Mouse (Mus musculus): Measurements from ENCODE around the gene Ifi47.
"Not testable (repeated sequence)": the region's sequence is repeated elsewhere in the genome, so short reads cannot be mapped to it uniquely, and the experiment has no call there.

The Ifi47 gene

GRCm38 (mm10) chr11:49076001-49076757 lies at the start of gene Ifi47:
Ifi47 (plus strand) TSS chr11:49076587.
- DNase-seq: not testable (repeated sequence)

- not testable (repeated sequence) for DNase-seq
These were observed 26.3 kb upstream of the Ifi47 start for GRCm38 (mm10) chr11:49050064-49050463.

GRCm38 (mm10) chr11:49051093-49051891 lies 25.1 kb upstream of the Ifi47 start, which contains the start of gene 9930111J21Rik2:
9930111J21Rik2 (minus strand) TSS chr11:49051242.
- DNase-seq: not testable (repeated sequence)

GRCm38 (mm10) chr11:49051894-49052293 lies 24.5 kb upstream of the Ifi47 start:
- not testable (repeated sequence) for DNase-seq

GRCm38 (mm10) chr11:49060061-49060460 lies 16.3 kb upstream of the Ifi47 start:
- DNase-seq: not testable (repeated sequence)

- DNase-seq: not testable (repeated sequence)
These were observed 14.5 kb upstream of the Ifi47 start for GRCm38 (mm10) chr11:49061865-49062264.

GRCm38 (mm10) chr11:49063713-49064469 lies 12.5 kb upstream of the Ifi47 start, which contains the start of gene Tgtp2:
Tgtp2 (minus strand) TSS chr11:49064206.
- DNase-seq: peak in 1 of 2 experiments; percentile 7

- no peak for DNase-seq
These were observed 8.0 kb upstream of the Ifi47 start for GRCm38 (mm10) chr11:49068358-49068757.

GRCm38 (mm10) chr11:49077012-49077411 lies 625 bp downstream of the Ifi47 start:
- DNase-seq: no peak

- no peak for DNase-seq
These were observed 2.3 kb downstream of the Ifi47 start for GRCm38 (mm10) chr11:49078719-49079118.

GRCm38 (mm10) chr11:49080636-49081035 lies 4.2 kb downstream of the Ifi47 start:
- DNase-seq: no peak

- DNase-seq: no peak
These were observed 5.0 kb downstream of the Ifi47 start for GRCm38 (mm10) chr11:49081356-49081755.

GRCm38 (mm10) chr11:49081886-49082285 lies 5.5 kb downstream of the Ifi47 start:
- no peak for DNase-seq

GRCm38 (mm10) chr11:49083146-49083545 lies 6.8 kb downstream of the Ifi47 start:
- no peak for DNase-seq

- DNase-seq: no peak
These were observed 7.4 kb downstream of the Ifi47 start for GRCm38 (mm10) chr11:49083808-49084207.

GRCm38 (mm10) chr11:49084385-49084784 lies 8.0 kb downstream of the Ifi47 start:
- DNase-seq: no peak

- DNase-seq: peak; percentile 51 to 55
These were observed 8.5 kb downstream of the Ifi47 start for GRCm38 (mm10) chr11:49084875-49085274.

- peak; percentile 52 to 59 for DNase-seq
These were observed 10.5 kb downstream of the Ifi47 start for GRCm38 (mm10) chr11:49086858-49087361.

GRCm38 (mm10) chr11:49087830-49088616 lies 11.6 kb downstream of the Ifi47 start:
- DNase-seq: peak; percentile 72 to 83

GRCm38 (mm10) chr11:49088990-49089652 lies 12.7 kb downstream of the Ifi47 start:
- no peak for DNase-seq
